Mouse (Mus musculus) ES-Bruce4 (cell line): ENCODE results near the gene Hid1.

Experiments used
- CTCF ChIP-seq: IDR thresholded peaks from one replicate; pipeline ENCODE4 v1.8.1; 2011; ENCODE audit warnings: low read depth, low read length
- POLR2A ChIP-seq: IDR thresholded peaks from one replicate; pipeline ENCODE4 v1.8.1; 2011; ENCODE audit warnings: low read length; ENCODE audit not compliant: insufficient read depth

DNA sequence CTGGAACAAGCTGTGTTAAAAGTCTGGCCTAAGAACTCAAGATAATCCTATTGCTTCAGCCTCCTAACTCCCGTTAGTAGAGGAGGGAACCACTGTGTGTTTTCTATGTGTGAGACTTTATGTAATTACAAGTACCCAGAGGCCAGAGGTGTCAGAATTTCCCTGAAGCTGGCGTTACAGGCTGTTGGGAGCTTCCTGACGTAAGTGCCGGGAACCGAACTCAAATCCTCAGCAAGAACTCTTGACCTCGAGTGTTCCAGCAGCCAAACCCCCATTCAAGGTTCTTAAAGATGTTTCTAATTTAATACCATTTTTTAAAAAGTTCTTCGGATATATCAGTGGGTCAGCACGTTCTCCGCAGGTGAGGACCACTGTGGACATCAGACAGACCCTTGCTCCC, 13.7 kb upstream of the Hid1 start:
- no peak for TF ChIP-seq POLR2A
- no peak for TF ChIP-seq CTCF
